Mouse (Mus musculus) cerebellum, adult 2 months (tissue): ENCODE results near the gene Tmem222. TPM values are rescaled to one million over a fixed set of nuclear protein-coding genes. Genes with fewer than 3 reads are reported as not detected.
A peak's percentile ranks its signal among the peaks of the same experiment; 100 is the strongest.

Source experiments
- DNase-seq, 2 experiments: peaks; one replicate each; pipeline ENCODE4 v3.0.0; 2021
- H3K27ac ChIP-seq: fragments of 200-500 bp; 2 replicates; pipeline ENCODE4 v1.5.1; 2012; ENCODE audit warnings: low read length, control low read depth, inconsistent platforms; ENCODE audit not compliant: insufficient read depth
- H3K27me3 ChIP-seq: fragments of 200-500 bp; 2 replicates; pipeline ENCODE4 v1.6.1; 2012; ENCODE audit warnings: inconsistent platforms, mild to moderate bottlenecking, low read length, moderate library complexity; ENCODE audit not compliant: control insufficient read depth, insufficient read depth
- H3K4me1 ChIP-seq: fragments of 200-500 bp; 2 replicates; pipeline ENCODE4 v1.6.1; 2011; ENCODE audit warnings: low read length; ENCODE audit not compliant: control insufficient read depth, insufficient read depth
- H3K4me3 ChIP-seq: fragments of 200-500 bp; replicated peaks from 2 replicates; pipeline ENCODE3; 2011; ENCODE audit warnings: mild to moderate bottlenecking, low read depth, low read length, control low read depth; ENCODE audit not compliant: insufficient read depth
- CTCF ChIP-seq: fragments of 200-500 bp; IDR thresholded peaks from 2 replicates; pipeline ENCODE4 v1.5.1; 2011; ENCODE audit warnings: low read depth, mild to moderate bottlenecking, control low read depth, low read length, moderate library complexity, borderline replicate concordance; ENCODE audit not compliant: insufficient read depth
- POLR2A ChIP-seq: fragments of 200-500 bp; IDR thresholded peaks from 2 replicates; pipeline ENCODE4 v1.6.1; 2011; ENCODE audit warnings: low read length, control low read depth, borderline replicate concordance; ENCODE audit not compliant: insufficient read depth
- WGBS: fragments of 180-500 bp; shearing (Covaris S2); methylation state at CpG from one replicate; pipeline ENCODE4 v1.1.7; 2018; 5-methylcytosine and 5-hydroxymethylcytosine counted together
- polyA plus RNA-seq: library from polyadenylated mRNA; depleted of rRNA; stranded (reverse); fragments of >200 nt; gene quantifications from 2 replicates; pipeline ENCODE4 v1.2.3, GENCODE M21; 2012; rRNA removed

Gene Tmem222
- polyA plus RNA-seq, 1 experiment, result 152 TPM

- Histone ChIP-seq H3K4me3 (no peak overlapping the region), H3K27me3 (no peaks in the 10 kb centered on the region), H3K4me1 (peaks cover 9% of the 10 kb centered on the region), H3K27ac (no peak overlapping the region)
- DNase-seq, result peak; percentile 52 to 70
- TF ChIP-seq POLR2A (no peak), CTCF (peak; percentile 92)
- WGBS, result 10% methylated on average over 5 of the region's 5 CpGs
Observed at GRCm38 (mm10) chr4:133217641-133218040, 60.0 kb downstream of the Tmem222 start.

Other genes starting within 250 kb of the Tmem222 start
- gene Wasf2, start 147.3 kb downstream of the Tmem222 start, polyA plus RNA-seq, result 15.0 and 16.3 TPM in 2 replicates
- 7.4 and 10.9 TPM in 2 replicates for gene Cd164l2, start 65.7 kb downstream of the Tmem222 start, polyA plus RNA-seq
- gene Gpr3, start 65.3 kb downstream of the Tmem222 start, polyA plus RNA-seq, result 10.1 and 10.9 TPM in 2 replicates
- 4.0 and 4.7 TPM in 2 replicates for gene Map3k6, start 37.0 kb downstream of the Tmem222 start, polyA plus RNA-seq
- gene Sytl1, start 14.7 kb downstream of the Tmem222 start, polyA plus RNA-seq, result 0.59 and 0.60 TPM in 2 replicates
- gene Wdtc1, start 75.7 kb upstream of the Tmem222 start, polyA plus RNA-seq, result 46.3 and 46.6 TPM in 2 replicates
- 47.6 and 49.5 TPM in 2 replicates for gene Slc9a1, start 91.9 kb upstream of the Tmem222 start, polyA plus RNA-seq
- gene Tent5b, start 202.3 kb upstream of the Tmem222 start, polyA plus RNA-seq, result 0.21 and 0.26 TPM in 2 replicates
- 153 and 162 TPM in 2 replicates for gene Trnp1, start 220.8 kb upstream of the Tmem222 start, polyA plus RNA-seq
- gene Kdf1, start 241.2 kb upstream of the Tmem222 start, polyA plus RNA-seq, result 0.10 TPM in 1 of 2 replicates, not detected in the other